Mouse (Mus musculus): ENCODE measurements around the gene Fbxo34.

DNA sequence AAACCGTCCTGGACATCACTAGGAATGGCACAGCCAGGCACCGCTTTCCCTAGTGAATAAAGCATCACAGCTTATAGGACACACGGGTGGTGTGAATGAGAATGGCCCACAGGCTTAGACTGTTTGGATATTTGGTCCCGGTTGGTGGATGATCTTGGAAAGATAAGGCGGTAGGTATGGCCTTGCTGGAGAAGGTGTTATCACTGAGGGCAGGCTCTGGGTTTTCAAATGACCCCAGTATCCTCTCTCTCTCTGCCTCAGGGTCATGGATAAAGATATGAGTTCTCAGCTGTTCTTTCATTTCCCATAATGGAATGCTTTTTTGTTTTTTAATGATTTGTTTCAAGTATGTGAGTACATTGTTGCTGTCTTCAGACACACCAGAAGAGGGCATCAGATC is 105.0 kb downstream of the Fbxo34 start:
- TF ChIP-seq CTCF (IDR thresholded peaks at IDR 0.05; ENCODE audit: extremely low read depth, insufficient read depth, low read length): no peak
- TF ChIP-seq POLR2A (IDR thresholded peaks at IDR 0.05; ENCODE audit: extremely low read depth, insufficient read depth, low read length): no peak

Measured in cortical plate, adult 2 months (tissue).